Mouse (Mus musculus) adrenal gland, postnatal 4 days (tissue): Measurements from ENCODE around the gene Plxdc1. TPM values are rescaled to one million over a fixed set of nuclear protein-coding genes. Genes with fewer than 3 reads are reported as not detected.

ENCODE experiments used
- DNase-seq, 2 experiments: peaks; one replicate each; pipeline ENCODE4 v3.0.0; 2021 to 2022; ENCODE audit warnings: low spot score in 2 of 2, mixed read lengths in 2 of 2
- microRNA-seq: library from miRNA; unstranded; fragments of <30 nt; microRNA quantifications from one replicate; pipeline ENCODE4 v1.2.0, GENCODE M21; 2021
- total RNA-seq, 2 experiments: library from RNA; stranded (reverse); gene quantifications; 2 replicates each; pipeline ENCODE4 v1.2.3; 2021

Plxdc1 gene
- total RNA-seq, 2 experiments from 2014 or later, result 12.5 to 13.3 TPM

- no peak for DNase-seq
These were observed 105.9 kb downstream of the Plxdc1 start for GRCm38 (mm10) chr11:97880362-97880761.

- DNase-seq, result no peak
These were observed 108.9 kb downstream of the Plxdc1 start for GRCm38 (mm10) chr11:97877341-97877740.

- DNase-seq, result no peak
These were observed 111.8 kb downstream of the Plxdc1 start for GRCm38 (mm10) chr11:97874396-97874795.

Small RNA genes lying within 50 kb of the gene (microRNA-seq; reads per million reads assigned to microRNA genes)
- not detected for gene Gm22461
- not detected for gene Gm27597

Other genes with a start within 250 kb of the Plxdc1 start
- 10 to 100 TPM; 36.0 to 39.1 TPM for gene Pip4k2b, start 241.7 kb downstream of the Plxdc1 start, total RNA-seq
- 10 to 100 TPM; 23.0 to 24.5 TPM for gene Cwc25, start 219.9 kb downstream of the Plxdc1 start, total RNA-seq
- under 1 TPM in 1 of 2 experiments, not detected in 1; 0.87 TPM for gene 1700001P01Rik, start 210.5 kb downstream of the Plxdc1 start, total RNA-seq
- 1,000 to 10,000 TPM; 1,280 to 1,304 TPM for gene Rpl23, start 204.0 kb downstream of the Plxdc1 start, total RNA-seq
- 100 to 1,000 TPM; 184 to 192 TPM for gene Lasp1, start 187.4 kb downstream of the Plxdc1 start, total RNA-seq
- 1 to 10 TPM; 6.6 to 6.7 TPM for gene B230217C12Rik, start 145.7 kb downstream of the Plxdc1 start, total RNA-seq
- gene Fbxo47, start 102.3 kb downstream of the Plxdc1 start, total RNA-seq, result 1 to 10 TPM; 1.2 to 1.8 TPM
- 1 to 10 TPM; 1.6 to 1.9 TPM for gene Arl5c, start 9.7 kb upstream of the Plxdc1 start, total RNA-seq
- gene Cacnb1, start 36.6 kb upstream of the Plxdc1 start, total RNA-seq, result 10 to 100 TPM; 18.8 TPM
- gene Rpl19, start 40.3 kb upstream of the Plxdc1 start, total RNA-seq, result 1,000 to 10,000 TPM; 1,362 to 1,367 TPM
- gene Stac2, start 67.0 kb upstream of the Plxdc1 start, total RNA-seq, result 1 to 10 TPM; 4.1 to 4.8 TPM
- 10 to 100 TPM; 45.0 to 45.6 TPM for gene Fbxl20, start 164.0 kb upstream of the Plxdc1 start, total RNA-seq
- gene Med1, start 206.8 kb upstream of the Plxdc1 start, total RNA-seq, result 10 to 100 TPM; 60.9 to 62.4 TPM
- gene Cdk12, start 216.6 kb upstream of the Plxdc1 start, total RNA-seq, result 10 to 100 TPM; 50.8 to 53.8 TPM